Mouse (Mus musculus) bone marrow macrophage, adult 2 months (primary cell): Measurements from ENCODE around the gene RPS10-NUDT3.

Experiments
- CTCF ChIP-seq: IDR thresholded peaks from 2 replicates; pipeline ENCODE4 v1.5.1; 2012; ENCODE audit warnings: low read depth, mild to moderate bottlenecking, low read length, moderate library complexity
- POLR2A ChIP-seq: IDR thresholded peaks from 2 replicates; pipeline ENCODE4 v1.6.1; 2012; ENCODE audit warnings: mild to moderate bottlenecking, low read depth, low read length, borderline replicate concordance

- TF ChIP-seq CTCF (peak; percentile 64; the same call in 1 of the 2 replicates), POLR2A (no peak)
Measured at GRCm38 (mm10) chr17:27638921-27639332, 3.9 kb upstream of the RPS10-NUDT3 start.
